Comparison of ENCODE assay signal across 8 mouse cellular contexts in the genomic region with DNA sequence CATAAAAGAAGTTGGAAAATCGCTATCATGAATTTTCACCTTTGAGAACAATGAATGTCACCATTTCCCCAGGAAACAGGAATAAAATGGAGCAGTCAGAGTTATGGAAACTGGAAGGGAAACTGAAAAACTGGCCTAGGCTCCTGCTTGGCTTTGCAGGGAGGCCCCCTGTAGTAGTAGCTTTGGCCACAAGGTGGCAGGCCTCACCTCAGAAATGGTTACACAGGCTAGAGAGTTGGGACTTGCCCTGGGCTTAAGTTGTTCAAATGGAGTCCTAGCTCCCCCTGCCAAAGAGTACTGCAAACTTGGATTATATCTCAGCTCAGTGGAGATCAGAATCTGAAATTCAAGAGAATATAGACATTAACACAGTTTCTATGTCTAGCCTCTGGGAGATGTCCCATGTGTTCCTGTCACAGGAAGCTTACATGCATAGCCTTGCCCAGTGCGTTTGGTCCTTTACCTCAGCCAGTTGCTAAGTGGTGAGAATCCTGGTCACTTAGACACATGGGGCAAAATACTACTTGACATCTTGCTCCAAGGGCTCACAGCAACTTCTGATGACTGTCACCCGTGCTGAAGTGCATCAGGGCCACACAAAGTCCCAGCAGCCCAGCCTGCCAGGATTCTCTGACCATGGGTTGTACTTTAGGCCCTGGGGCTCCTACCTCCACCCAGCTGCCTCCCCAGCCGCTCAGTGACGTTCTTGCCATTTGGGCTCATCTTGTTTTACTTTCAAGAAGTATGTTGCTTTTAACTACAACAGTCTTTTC. TPM values are rescaled to one million over a fixed set of nuclear protein-coding genes. Genes with fewer than 3 reads are reported as not detected.
DNase-seq lines count a peak whose midpoint lies in the region; ATAC-seq lines count a peak whose summit lies in the region.

No protein-coding gene starts in this region.

- no peaks in the 10 kb centered on the region for H3K27me3 ChIP-seq in hindbrain, embryonic 15.5 days

- no peak overlapping the region for H3K27ac ChIP-seq in hindbrain, embryonic 15.5 days (replicated peaks)

- peaks cover 14% of the 10 kb centered on the region; the same call in 1 of the 2 replicates for H3K4me1 ChIP-seq in hindbrain, embryonic 15.5 days (replicated peaks)

- no peaks in the 10 kb centered on the region for H3K9me3 ChIP-seq in hindbrain, embryonic 15.5 days

- 44% methylated on average over 5 of the region's 5 CpGs for WGBS in hindbrain, embryonic 15.5 days

- peaks cover 22% of the 10 kb centered on the region; the same call in 1 of the 2 replicates for H3K36me3 ChIP-seq in hindbrain, embryonic 15.5 days

- peak; percentile 67 for DNase-seq in Muller cell, postnatal 12 days (ENCODE audit: inconsistent ontology term)
- DNase-seq in cerebellum, postnatal 10 days = peak; percentile 93 to 94
- peak; percentile 54 to 80 for DNase-seq in frontal cortex, postnatal 10 days (ENCODE audit: low spot score in 2 of 2)
- peak; percentile 76 to 93 for DNase-seq in layer of hippocampus, postnatal 25 days (ENCODE audit: extremely low spot score in 1 of 2, low spot score in 1 of 2)
- DNase-seq in lung, postnatal 4 days = peak; percentile 83 to 90
- peak; percentile 63 for DNase-seq in retina, postnatal 7 days (ENCODE audit: low read depth, low spot score)
- DNase-seq in urinary bladder, adult 2 months (ENCODE audit: low spot score) = peak; percentile 63

- ATAC-seq in hindbrain, embryonic 15.5 days (ENCODE audit: low FRiP score, low read depth) = peak; percentile 89

- H3K4me2 ChIP-seq in hindbrain, embryonic 15.5 days = no peak overlapping the region

- H3K4me3 ChIP-seq in hindbrain, embryonic 15.5 days = no peak overlapping the region

- H3K9ac ChIP-seq in hindbrain, embryonic 15.5 days = no peak overlapping the region

RNA-seq across cellular contexts. Expression of a gene that starts 9.8 kb away (rescaled TPM):
- 119 and 120 TPM in 2 replicates for polyA plus RNA-seq in hindbrain, embryonic 15.5 days (2015; fragmentation: Nextera tagmentation; extraction: Ambion mirVana)
- 10 to 100 TPM; 51.0 to 57.8 TPM for total RNA-seq in layer of hippocampus, postnatal 25 days (2021)
- polyA plus RNA-seq in urinary bladder, adult 2 months (2012; rRNA removed) = 36.0 and 48.4 TPM in 2 replicates

RNA-seq across cellular contexts. Expression of a gene that starts 9.8 kb away (rescaled TPM):
- polyA plus RNA-seq in hindbrain, embryonic 15.5 days (2015; fragmentation: Nextera tagmentation; extraction: Ambion mirVana) = 23.8 and 26.6 TPM in 2 replicates
- 10 to 100 TPM; 17.2 to 17.4 TPM for total RNA-seq in layer of hippocampus, postnatal 25 days (2021)
- polyA plus RNA-seq in urinary bladder, adult 2 months (2012; rRNA removed) = 9.6 and 10.5 TPM in 2 replicates

RNA-seq across cellular contexts. Expression of a gene that starts 35.9 kb away (rescaled TPM):
- 15.5 and 17.9 TPM in 2 replicates for polyA plus RNA-seq in hindbrain, embryonic 15.5 days (2015; fragmentation: Nextera tagmentation; extraction: Ambion mirVana)
- 10 to 100 TPM in 1 of 2 experiments, 1 to 10 TPM in 1; 7.2 to 11.7 TPM for total RNA-seq in layer of hippocampus, postnatal 25 days (2021)
- polyA plus RNA-seq in urinary bladder, adult 2 months (2012; rRNA removed) = 9.6 and 9.9 TPM in 2 replicates

RNA-seq across cellular contexts. Expression of a gene that starts 35.9 kb away (rescaled TPM):
- 0.38 and 0.60 TPM in 2 replicates for polyA plus RNA-seq in hindbrain, embryonic 15.5 days (2015; fragmentation: Nextera tagmentation; extraction: Ambion mirVana)
- total RNA-seq in layer of hippocampus, postnatal 25 days (2021) = 1 to 10 TPM; 1.2 to 1.4 TPM
- 0.19 and 0.39 TPM in 2 replicates for polyA plus RNA-seq in urinary bladder, adult 2 months (2012; rRNA removed)
